Mouse (Mus musculus) E14TG2a.4 (cell line): ENCODE data around the gene Vps54.
"Not testable (repeated sequence)": the region's sequence is repeated elsewhere in the genome, so short reads cannot be mapped to it uniquely, and the experiment has no call there.

Experiments
- H3K27me3 ChIP-seq: 2 replicates; pipeline ENCODE4 v1.6.1; 2014; ENCODE audit warnings: low read length, control low read depth; ENCODE audit not compliant: insufficient read depth
- H3K36me3 ChIP-seq: 2 replicates; pipeline ENCODE4 v1.6.1; 2014; ENCODE audit warnings: low read length, control low read depth; ENCODE audit not compliant: insufficient read depth
- H3K4me1 ChIP-seq: replicated peaks from 2 replicates; pipeline ENCODE4 v1.6.1; 2014; ENCODE audit warnings: low read depth, low read length, control low read depth
- H3K4me3 ChIP-seq: replicated peaks from 2 replicates; pipeline ENCODE4 v1.5.1; 2014; ENCODE audit warnings: mild to moderate bottlenecking, low read length
- H3K9me3 ChIP-seq: 2 replicates; pipeline ENCODE4 v1.6.1; 2014; ENCODE audit warnings: low read length, control low read depth
- CTCF ChIP-seq: conservative IDR thresholded peaks from 2 replicates; pipeline ENCODE4 v1.5.1; 2014; ENCODE audit warnings: low read length
- NANOG ChIP-seq: IDR thresholded peaks from 2 replicates; pipeline ENCODE4 v1.6.1; 2014; ENCODE audit warnings: borderline replicate concordance, low read length, mixed read lengths
- POU5F1 ChIP-seq: IDR thresholded peaks from 2 replicates; pipeline ENCODE4 v1.6.1; 2014; ENCODE audit warnings: low read length, borderline replicate concordance

The Vps54 gene

GRCm38 (mm10) chr11:21237474-21238278 lies 1.4 kb upstream of the Vps54 start:
- TF ChIP-seq POU5F1 (no peak), CTCF (no peak), NANOG (no peak)
- H3K9me3 ChIP-seq = no peaks in the 10 kb centered on the region
- H3K4me1 ChIP-seq = peaks cover 51% of the 10 kb centered on the region

GRCm38 (mm10) chr11:21238279-21239020 lies 631 bp upstream of the Vps54 start:
- Histone ChIP-seq H3K27me3 (no peaks in the 10 kb centered on the region), H3K36me3 (no peaks in the 10 kb centered on the region), H3K4me1 (peaks cover 51% of the 10 kb centered on the region), H3K4me3 (peak overlapping the region; percentile 86), H3K9me3 (no peaks in the 10 kb centered on the region)
- no peak for TF ChIP-seq NANOG
- TF ChIP-seq CTCF = no peak
- no peak for TF ChIP-seq POU5F1

More at GRCm38 (mm10) chr11:21237474-21238278, 1.4 kb upstream of the Vps54 start:
- no peaks in the 10 kb centered on the region for H3K27me3 ChIP-seq
- H3K36me3 ChIP-seq = no peaks in the 10 kb centered on the region
- peak overlapping the region; percentile 86 for H3K4me3 ChIP-seq

DNA sequence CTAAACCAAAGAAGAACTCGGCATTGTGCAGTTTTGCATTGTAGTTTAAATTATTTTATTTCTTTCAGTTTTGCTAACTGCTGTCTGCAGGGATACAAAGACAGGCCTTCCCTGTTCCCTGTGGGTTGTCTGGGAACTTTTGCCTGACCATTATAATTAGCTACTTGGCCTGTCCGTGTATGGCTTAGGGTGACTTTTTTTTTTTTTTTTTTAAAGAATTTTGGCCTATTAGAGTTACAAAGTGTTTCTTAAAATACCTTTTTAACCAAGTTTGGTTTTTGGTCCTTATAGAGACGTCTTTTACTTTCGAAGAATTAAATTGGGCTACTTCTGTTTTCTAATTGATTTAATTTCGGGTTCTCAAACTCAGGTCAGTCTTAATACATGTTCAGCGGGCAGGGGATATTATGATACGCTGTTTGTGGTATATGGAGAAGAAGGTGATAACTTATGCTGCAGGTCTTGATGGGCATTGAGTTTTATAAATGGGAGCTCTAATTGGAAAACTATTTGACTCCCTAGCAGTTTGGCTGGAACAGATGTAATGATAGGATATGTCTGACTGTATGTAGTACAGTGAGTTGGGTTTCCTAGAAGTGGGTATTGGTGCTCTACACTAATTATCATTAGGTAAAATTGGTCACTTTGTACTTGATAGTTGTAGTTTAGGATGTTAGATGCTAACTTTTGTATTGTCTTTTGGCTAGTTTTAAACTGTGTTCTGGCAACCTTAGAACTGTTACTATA lies 855 bp downstream of the Vps54 start:
- Histone ChIP-seq H3K27me3 (no peaks in the 10 kb centered on the region), H3K4me1 (peaks cover 49% of the 10 kb centered on the region), H3K4me3 (peak overlapping the region; percentile 86), H3K36me3 (no peaks in the 10 kb centered on the region), H3K9me3 (no peaks in the 10 kb centered on the region)
- TF ChIP-seq NANOG (no peak), POU5F1 (no peak), CTCF (no peak)

- H3K4me1 ChIP-seq = peaks cover 35% of the 10 kb centered on the region
- no peaks in the 10 kb centered on the region for H3K27me3 ChIP-seq
- no peaks in the 10 kb centered on the region for H3K9me3 ChIP-seq
- no peaks in the 10 kb centered on the region for H3K36me3 ChIP-seq
- TF ChIP-seq NANOG = no peak
- TF ChIP-seq CTCF = no peak
- no peak for TF ChIP-seq POU5F1
- H3K4me3 ChIP-seq = no peak overlapping the region
Measured at GRCm38 (mm10) chr11:21241351-21241750, 2.3 kb downstream of the Vps54 start.

- H3K4me1 ChIP-seq = peaks cover 53% of the 10 kb centered on the region
- no peaks in the 10 kb centered on the region for H3K27me3 ChIP-seq
- no peaks in the 10 kb centered on the region for H3K9me3 ChIP-seq
- H3K4me3 ChIP-seq = no peak overlapping the region
- peaks cover 24% of the 10 kb centered on the region for H3K36me3 ChIP-seq
- TF ChIP-seq CTCF (no peak), POU5F1 (no peak), NANOG (no peak)
Measured at GRCm38 (mm10) chr11:21247203-21247865, 8.3 kb downstream of the Vps54 start.

DNA sequence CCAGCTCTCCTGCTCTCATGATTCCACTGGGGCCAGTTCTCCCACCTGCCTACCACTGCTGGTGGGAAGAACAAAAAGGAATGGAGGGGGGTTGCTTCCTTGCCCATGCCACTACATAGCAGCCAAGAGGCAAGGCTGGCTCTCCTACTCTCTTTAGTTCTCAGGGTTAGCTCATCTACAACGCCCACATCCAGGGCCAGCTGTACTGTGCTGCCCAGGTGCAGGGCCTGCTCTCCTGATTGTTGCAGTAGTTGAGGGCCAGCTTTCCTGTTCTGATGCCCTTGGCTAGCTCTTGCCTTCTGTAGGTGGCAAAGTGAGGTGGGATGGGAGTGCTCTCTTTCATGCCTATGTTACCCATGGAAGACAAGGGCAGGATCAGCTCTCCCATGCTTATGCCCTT lies 8.9 kb downstream of the Vps54 start:
- TF ChIP-seq NANOG (no peak), CTCF (no peak), POU5F1 (no peak)
- H3K9me3 ChIP-seq = no peaks in the 10 kb centered on the region
- peaks cover 59% of the 10 kb centered on the region for H3K4me1 ChIP-seq
- no peaks in the 10 kb centered on the region for H3K27me3 ChIP-seq
- no peak overlapping the region for H3K4me3 ChIP-seq
- peaks cover 24% of the 10 kb centered on the region for H3K36me3 ChIP-seq

DNA sequence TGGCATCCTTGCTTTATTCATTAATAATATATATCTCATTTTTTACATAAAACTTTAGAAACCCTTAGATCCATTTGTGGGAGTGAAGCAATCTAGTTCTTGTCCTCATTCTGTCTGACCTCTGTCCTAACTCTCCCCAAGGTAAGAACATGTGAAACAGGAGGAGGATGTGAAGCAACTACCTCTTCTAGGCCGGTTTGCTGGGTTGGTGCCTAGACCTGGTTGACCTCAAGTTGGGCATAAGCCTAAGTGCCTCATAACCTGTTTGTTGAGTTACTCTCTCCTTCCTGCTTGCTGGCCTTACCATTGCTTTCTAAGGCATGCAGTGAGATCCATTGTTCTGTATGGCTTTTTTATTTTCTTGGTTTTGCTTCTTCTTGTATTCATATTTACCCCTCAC lies 11.3 kb downstream of the Vps54 start:
- Histone ChIP-seq H3K27me3 (no peaks in the 10 kb centered on the region), H3K36me3 (peaks cover 24% of the 10 kb centered on the region), H3K4me1 (peaks cover 78% of the 10 kb centered on the region), H3K4me3 (no peak overlapping the region), H3K9me3 (no peaks in the 10 kb centered on the region)
- TF ChIP-seq CTCF (no peak), NANOG (no peak), POU5F1 (no peak)

- Histone ChIP-seq H3K4me1 (peaks cover 68% of the 10 kb centered on the region), H3K36me3 (peaks cover 10% of the 10 kb centered on the region)
- not testable (repeated sequence) for H3K27me3 ChIP-seq, H3K9me3 ChIP-seq, H3K4me3 ChIP-seq
Measured at GRCm38 (mm10) chr11:21258611-21259010, 19.5 kb downstream of the Vps54 start.
